Mouse (Mus musculus): ENCODE data around the gene Aldh1l1. TPM values are rescaled to one million over a fixed set of nuclear protein-coding genes. Genes with fewer than 3 reads are reported as not detected.

Gene Aldh1l1
- polyA plus RNA-seq, 1 experiment from 2014 or later, result 8.0 TPM

DNA sequence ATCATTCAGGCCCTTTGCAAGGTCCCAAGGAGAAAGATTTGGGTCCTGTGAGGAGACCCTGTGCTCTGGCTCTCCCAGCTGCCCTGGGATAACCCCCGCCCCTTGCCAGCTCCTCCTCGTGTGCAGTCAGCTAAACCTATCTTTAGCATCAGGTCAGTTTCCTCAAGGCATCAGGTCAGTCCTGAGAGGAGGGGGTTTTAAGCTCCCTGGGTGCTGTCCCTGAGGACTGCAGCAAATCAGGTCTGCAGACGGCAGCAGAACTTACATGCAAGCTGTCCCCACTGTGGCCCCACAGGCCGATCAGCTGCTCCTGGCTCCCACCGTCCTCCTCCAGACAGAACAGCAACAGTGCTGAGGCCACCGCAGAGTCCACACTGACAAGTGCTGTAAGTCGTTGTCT is 115.5 kb downstream of the Aldh1l1 start:
- Histone ChIP-seq H3K36me3 (no peaks in the 10 kb centered on the region), H3K4me3 (no peak overlapping the region), H3K27me3 (replicated peaks) (peaks cover 10% of the 10 kb centered on the region; the same call in 1 of the 2 replicates), H3K9me3 (replicated peaks) (no peaks in the 10 kb centered on the region), H3K4me2 (no peak overlapping the region), H3K9ac (no peak overlapping the region), H3K4me1 (peaks cover 43% of the 10 kb centered on the region), H3K27ac (no peak overlapping the region)
- ATAC-seq, result no peak
- WGBS (ENCODE audit: insufficient replicate concordance), result 40% methylated on average over 7 of the region's 7 CpGs

DNA sequence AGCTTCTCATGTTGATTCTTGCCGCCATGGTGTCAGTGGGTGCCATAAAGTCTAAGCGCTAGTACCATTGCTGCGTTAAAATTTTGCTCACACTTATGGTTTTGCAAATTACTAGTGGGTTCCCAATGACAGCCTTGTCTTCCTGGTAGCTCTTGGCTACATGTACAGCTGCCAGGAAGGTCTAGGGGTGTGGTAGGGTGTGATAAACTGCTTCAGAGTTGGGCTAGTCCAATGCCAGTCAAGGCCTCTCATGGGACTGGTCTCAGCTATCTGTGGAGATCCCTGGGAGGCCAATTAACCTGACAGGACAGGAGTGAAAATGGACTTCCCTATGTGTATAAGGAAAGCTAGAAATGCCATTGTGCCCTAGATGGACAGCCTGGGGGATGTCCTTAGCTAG is 116.1 kb downstream of the Aldh1l1 start:
- Histone ChIP-seq H3K36me3 (no peaks in the 10 kb centered on the region), H3K27ac (no peak overlapping the region), H3K4me2 (no peak overlapping the region), H3K9ac (no peak overlapping the region), H3K27me3 (replicated peaks) (peaks cover 6% of the 10 kb centered on the region; the same call in 1 of the 2 replicates), H3K4me1 (peaks cover 49% of the 10 kb centered on the region), H3K4me3 (no peak overlapping the region), H3K9me3 (replicated peaks) (no peaks in the 10 kb centered on the region)
- WGBS (ENCODE audit: insufficient replicate concordance), result 72% methylated on average over 3 of the region's 3 CpGs
- no peak for ATAC-seq

DNA sequence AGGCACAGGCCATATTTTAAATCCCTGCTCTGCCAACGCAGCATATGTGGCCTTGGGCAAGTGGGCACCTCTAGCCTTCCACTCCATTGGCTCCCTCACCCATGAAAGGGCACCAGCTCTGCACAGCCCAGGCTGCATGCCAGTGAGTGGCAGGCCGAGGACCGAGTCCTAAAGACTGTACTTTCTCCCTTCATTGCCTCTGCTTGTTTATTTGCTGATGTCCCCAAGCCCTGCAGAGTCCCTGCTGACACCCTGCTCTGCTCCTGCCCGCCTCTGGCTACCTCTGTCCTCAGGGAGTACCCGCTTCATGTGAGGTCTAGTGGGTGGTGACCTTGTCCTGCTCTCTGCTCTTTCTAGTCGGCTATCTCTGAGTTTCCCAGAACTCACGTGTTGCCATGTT is 116.9 kb downstream of the Aldh1l1 start:
- Histone ChIP-seq H3K36me3 (no peaks in the 10 kb centered on the region), H3K4me1 (peaks cover 57% of the 10 kb centered on the region), H3K4me3 (no peak overlapping the region), H3K27ac (no peak overlapping the region), H3K9ac (no peak overlapping the region), H3K9me3 (replicated peaks) (no peaks in the 10 kb centered on the region), H3K27me3 (replicated peaks) (peaks cover 6% of the 10 kb centered on the region; the same call in 1 of the 2 replicates), H3K4me2 (no peak overlapping the region)
- ATAC-seq, result no peak
- WGBS (ENCODE audit: insufficient replicate concordance), result 57% methylated on average over 7 of the region's 7 CpGs

DNA sequence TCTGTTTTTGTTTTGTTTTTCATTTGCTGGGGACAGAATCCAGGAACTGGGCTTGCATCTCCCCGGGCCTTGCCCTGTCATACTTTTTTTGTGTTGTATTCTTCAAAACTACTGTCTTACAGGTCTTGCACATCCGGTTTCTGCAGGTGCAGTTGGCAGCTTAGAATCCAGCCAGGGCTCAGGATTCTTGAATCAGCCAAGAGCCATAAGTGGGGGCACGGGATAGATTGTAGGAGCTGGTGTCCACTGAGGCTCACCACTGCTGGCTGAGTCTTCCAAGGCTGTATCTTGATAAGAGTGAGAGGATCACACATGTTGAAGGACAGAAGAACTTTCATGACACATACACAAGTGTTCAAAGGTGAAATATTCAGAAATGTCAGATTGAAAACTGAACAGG is 117.9 kb downstream of the Aldh1l1 start:
- Histone ChIP-seq H3K27ac (no peak overlapping the region), H3K9ac (peak overlapping the region; percentile 74; the same call in 1 of the 2 replicates), H3K27me3 (replicated peaks) (0 out of 2 replicates have a peak, but pooled peaks cover under 1% of the 10 kb centered on the region), H3K9me3 (replicated peaks) (no peaks in the 10 kb centered on the region), H3K36me3 (no peaks in the 10 kb centered on the region), H3K4me1 (peaks cover 67% of the 10 kb centered on the region), H3K4me2 (peak overlapping the region; percentile 91), H3K4me3 (peak overlapping the region; percentile 74)
- WGBS (ENCODE audit: insufficient replicate concordance), result 66% methylated on average over 3 of the region's 3 CpGs
- ATAC-seq, result no peak

DNA sequence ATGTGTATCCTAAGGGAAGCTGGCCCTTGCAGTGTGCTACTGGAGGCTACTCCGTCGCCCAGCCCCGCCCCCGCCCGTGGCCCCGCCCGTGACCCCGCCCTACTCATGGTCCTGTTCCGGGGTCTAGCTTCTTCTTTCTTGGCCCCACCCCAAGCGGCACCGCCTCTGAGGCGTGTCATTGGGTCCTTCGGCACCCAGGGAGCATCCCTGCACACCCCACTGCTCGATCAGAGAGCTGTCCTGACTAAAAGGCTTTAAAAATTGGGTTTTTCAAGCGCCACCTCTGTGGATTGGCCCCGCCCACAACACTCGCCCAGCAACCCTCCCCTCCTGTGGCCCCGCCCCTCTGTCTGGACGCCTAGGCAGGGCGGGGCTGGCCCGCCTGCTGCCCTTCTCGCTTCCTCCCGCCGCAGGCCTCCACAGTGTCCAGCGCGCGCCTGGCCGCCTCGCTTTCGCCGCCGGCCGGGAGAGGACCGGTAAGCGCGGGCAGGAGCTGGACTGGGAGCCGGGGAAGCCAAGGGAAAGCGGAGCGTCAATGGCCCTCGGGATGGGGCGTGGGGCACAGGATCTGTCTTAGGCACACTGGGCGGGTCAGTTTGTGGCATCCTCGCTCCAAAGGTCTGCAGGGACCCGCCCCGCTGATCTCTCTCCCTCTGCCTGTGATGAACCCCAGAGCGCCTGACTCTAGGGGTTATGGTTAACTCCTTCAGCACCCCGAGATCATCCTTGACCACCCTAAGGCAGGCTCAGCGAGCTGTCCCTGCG is 118.5 kb downstream of the Aldh1l1 start, which contains the start of gene Slc41a3:
TSS of gene Slc41a3 (plus strand) at position 193 of the 765 bp plus-strand sequence.
- Histone ChIP-seq H3K9me3 (replicated peaks) (no peaks in the 10 kb centered on the region), H3K36me3 (no peaks in the 10 kb centered on the region), H3K4me2 (peak within 1 kb of the TSS; percentile 91), H3K4me3 (peak within 1 kb of the TSS; percentile 74), H3K4me1 (peaks cover 73% of the 10 kb centered on the region), H3K27me3 (replicated peaks) (no peaks in the 10 kb centered on the region), H3K9ac (peak within 1 kb of the TSS; percentile 74), H3K27ac (peak within 1 kb of the TSS; percentile 87)
- 1% methylated on average over 44 of the region's 49 CpGs for whole genome bisulfite sequencing (ENCODE audit: insufficient replicate concordance)
- peak; percentile 86 for ATAC-seq

DNA sequence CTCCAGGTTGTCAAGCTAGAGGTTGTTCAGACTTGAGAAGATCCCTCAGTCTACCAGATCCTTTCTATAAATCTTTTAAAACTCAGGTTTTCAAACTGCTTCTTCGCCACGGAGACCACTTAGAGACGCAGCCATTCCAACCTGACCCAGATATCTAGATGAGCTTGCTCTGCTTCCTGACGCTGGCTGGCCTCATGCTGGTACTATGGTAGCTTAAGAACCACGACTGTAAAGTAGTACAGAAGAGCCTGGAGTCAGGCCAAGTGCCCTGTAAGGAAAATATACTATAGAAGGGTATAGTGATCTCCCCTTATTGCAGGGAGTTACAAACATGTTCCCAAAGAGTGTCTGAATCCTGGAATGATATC is 119.1 kb downstream of the Aldh1l1 start:
- peak overlapping the region; percentile 91 for H3K4me2 ChIP-seq
- H3K9me3 ChIP-seq (replicated peaks), result no peaks in the 10 kb centered on the region
- H3K4me3 ChIP-seq, result peak overlapping the region; percentile 74
- peak overlapping the region; percentile 74 for H3K9ac ChIP-seq
- 11% methylated on average over 5 of the region's 5 CpGs for WGBS (ENCODE audit: insufficient replicate concordance)
- peaks cover 79% of the 10 kb centered on the region for H3K4me1 ChIP-seq
- no peaks in the 10 kb centered on the region for H3K27me3 ChIP-seq (replicated peaks)
- peak overlapping the region; percentile 87 for H3K27ac ChIP-seq
- ATAC-seq, result no peak
- H3K36me3 ChIP-seq, result no peaks in the 10 kb centered on the region

DNA sequence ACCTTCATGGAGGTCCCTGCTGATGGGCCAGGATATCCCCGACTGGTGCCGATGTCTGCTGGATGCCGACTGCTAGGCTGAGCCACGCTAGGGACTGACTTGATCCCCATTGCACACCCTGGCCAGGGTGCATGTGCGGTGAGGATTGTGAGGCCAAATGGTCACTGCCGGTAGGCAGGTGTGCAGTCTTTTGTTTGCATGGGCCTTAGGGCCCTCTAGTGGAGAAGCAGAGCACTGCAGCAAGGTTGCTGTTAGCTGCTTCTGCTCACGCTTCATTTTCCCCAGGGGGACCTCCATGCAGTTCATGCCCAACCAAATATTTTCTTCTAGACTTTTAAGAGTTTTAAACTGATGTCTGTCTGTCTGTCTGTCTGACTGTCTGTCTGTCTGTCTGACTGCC is 120.3 kb downstream of the Aldh1l1 start:
- 21% methylated on average over 7 of the region's 7 CpGs for WGBS (ENCODE audit: insufficient replicate concordance)
- Histone ChIP-seq H3K36me3 (no peaks in the 10 kb centered on the region), H3K27me3 (replicated peaks) (no peaks in the 10 kb centered on the region), H3K4me3 (no peak overlapping the region), H3K27ac (peak overlapping the region; percentile 79), H3K4me2 (peak overlapping the region; percentile 91), H3K4me1 (peaks cover 90% of the 10 kb centered on the region), H3K9me3 (replicated peaks) (no peaks in the 10 kb centered on the region), H3K9ac (no peak overlapping the region; the same call in 1 of the 2 replicates)
- ATAC-seq, result no peak

DNA sequence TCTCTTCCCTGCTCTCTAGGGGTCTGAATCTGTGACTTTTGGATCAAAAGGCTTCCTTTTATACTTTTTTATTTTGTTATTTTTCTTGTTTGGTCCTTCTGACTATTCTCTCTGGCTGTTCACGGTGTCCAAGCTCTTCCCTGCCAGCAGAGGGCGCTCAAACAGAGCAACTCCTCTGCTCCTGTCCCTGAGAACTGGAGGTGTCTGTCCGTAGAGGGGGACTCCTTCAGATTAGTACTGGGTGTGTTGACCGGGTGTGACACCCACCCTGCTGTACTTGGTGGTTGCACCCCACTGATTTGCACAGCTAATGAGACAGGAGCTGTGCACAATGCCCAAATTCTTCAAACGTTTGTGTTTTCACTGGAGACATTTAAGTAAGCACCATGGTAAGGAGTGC is 121.0 kb downstream of the Aldh1l1 start:
- peak overlapping the region; percentile 42; the same call in 1 of the 2 replicates for H3K9ac ChIP-seq
- H3K27ac ChIP-seq, result peak overlapping the region; percentile 79
- peak overlapping the region; percentile 91 for H3K4me2 ChIP-seq
- 12% methylated on average over 5 of the region's 5 CpGs for WGBS (ENCODE audit: insufficient replicate concordance)
- H3K36me3 ChIP-seq, result no peaks in the 10 kb centered on the region
- no peak overlapping the region for H3K4me3 ChIP-seq
- no peaks in the 10 kb centered on the region for H3K9me3 ChIP-seq (replicated peaks)
- H3K4me1 ChIP-seq, result peaks cover 87% of the 10 kb centered on the region
- no peaks in the 10 kb centered on the region for H3K27me3 ChIP-seq (replicated peaks)
- no peak for ATAC-seq

DNA sequence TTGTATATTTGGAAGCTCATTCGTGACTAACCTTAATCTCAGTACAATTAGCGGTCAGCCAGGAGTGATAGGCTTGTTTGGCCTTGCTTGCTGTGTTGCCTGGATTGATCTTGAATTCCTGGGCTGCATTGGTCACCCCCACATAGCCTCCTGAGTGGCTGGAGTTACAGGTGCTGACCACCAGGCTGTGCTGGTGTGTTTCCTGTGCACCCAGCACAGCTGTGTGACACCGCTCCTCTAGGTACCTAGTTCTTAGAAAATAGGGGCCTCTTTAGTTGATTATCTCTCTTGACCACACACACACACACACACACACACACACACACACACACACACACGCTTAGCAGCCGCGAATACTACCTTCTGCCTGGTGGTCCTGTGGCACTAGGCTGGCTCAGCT is 122.0 kb downstream of the Aldh1l1 start:
- peak overlapping the region; percentile 79 for H3K27ac ChIP-seq
- no peaks in the 10 kb centered on the region for H3K36me3 ChIP-seq
- H3K9ac ChIP-seq, result peak overlapping the region; percentile 52
- no peaks in the 10 kb centered on the region for H3K9me3 ChIP-seq (replicated peaks)
- H3K27me3 ChIP-seq (replicated peaks), result no peaks in the 10 kb centered on the region
- peak overlapping the region; percentile 41 for H3K4me2 ChIP-seq
- 18% methylated on average over 6 of the region's 6 CpGs for WGBS (ENCODE audit: insufficient replicate concordance)
- ATAC-seq, result peak; percentile 77
- peaks cover 85% of the 10 kb centered on the region for H3K4me1 ChIP-seq
- no peak overlapping the region for H3K4me3 ChIP-seq

DNA sequence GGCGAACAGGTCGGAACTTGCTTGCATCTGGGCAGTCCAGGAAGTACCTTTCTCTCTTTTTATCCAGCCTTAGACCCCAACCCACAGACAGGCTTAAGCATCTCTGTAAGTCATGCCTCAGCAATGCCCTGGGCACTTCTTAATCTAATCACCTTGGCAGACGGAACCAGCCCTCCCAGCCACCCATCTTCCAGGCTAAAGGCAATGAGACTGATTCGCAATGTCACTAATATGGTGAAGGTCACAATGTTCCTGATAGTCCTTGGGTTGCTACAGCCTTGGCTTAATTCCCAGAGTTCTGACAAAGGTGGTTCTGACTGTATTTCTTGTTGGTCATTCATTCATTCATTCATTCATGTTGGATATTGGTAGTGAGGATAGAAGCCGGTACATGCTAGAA is 124.0 kb downstream of the Aldh1l1 start:
- no peak overlapping the region; the same call in 1 of the 2 replicates for H3K27ac ChIP-seq
- WGBS (ENCODE audit: insufficient replicate concordance), result 86% methylated on average over 5 of the region's 5 CpGs
- no peak overlapping the region for H3K4me2 ChIP-seq
- no peak overlapping the region for H3K4me3 ChIP-seq
- no peak for ATAC-seq
- H3K4me1 ChIP-seq, result peaks cover 81% of the 10 kb centered on the region
- H3K36me3 ChIP-seq, result no peaks in the 10 kb centered on the region
- H3K27me3 ChIP-seq (replicated peaks), result no peaks in the 10 kb centered on the region
- H3K9me3 ChIP-seq (replicated peaks), result no peaks in the 10 kb centered on the region
- H3K9ac ChIP-seq, result no peak overlapping the region

DNA sequence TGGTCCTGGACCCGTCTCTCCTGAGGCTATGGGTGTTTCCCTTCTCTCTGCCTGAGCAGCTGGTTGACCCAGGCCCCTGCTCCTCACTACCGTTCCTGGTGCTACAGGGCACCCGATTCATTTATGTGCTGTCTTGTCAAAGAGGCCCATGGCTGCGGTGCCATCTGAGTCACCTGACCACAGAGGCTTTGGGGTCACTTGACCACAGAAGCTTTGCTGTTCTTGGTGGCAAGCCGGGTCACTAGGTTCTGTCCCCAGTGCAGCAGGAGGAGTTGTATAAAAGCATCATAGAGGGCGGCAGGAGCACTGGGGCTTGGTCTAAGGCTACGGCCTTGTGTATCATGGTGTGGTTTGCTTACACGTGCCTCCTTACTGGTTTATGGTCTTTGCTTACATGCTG is 127.0 kb downstream of the Aldh1l1 start:
- H3K27ac ChIP-seq, result peak overlapping the region; percentile 15; the same call in 1 of the 2 replicates

DNA sequence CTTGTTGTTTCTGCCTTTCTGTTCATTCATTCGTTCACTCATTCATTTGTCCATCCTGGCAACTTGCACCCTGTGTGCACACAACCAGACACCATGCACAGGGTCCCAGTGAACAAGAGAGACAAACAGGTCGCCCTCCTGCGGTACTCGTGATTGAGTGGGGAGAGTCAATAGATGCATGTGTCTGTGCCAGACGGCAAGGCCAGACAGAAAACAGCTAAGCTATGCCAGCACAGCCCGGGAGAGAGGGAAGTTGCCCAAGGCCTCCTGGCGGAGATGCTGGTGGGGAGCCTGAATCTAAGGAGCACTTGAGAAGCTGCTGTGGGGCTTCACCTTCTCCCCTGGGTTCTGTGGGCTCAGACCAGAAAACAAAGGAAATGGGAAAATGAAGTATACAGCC is 129.1 kb downstream of the Aldh1l1 start:
- ATAC-seq, result no peak
- 81% methylated on average over 7 of the region's 7 CpGs for WGBS (ENCODE audit: insufficient replicate concordance)
- H3K4me2 ChIP-seq, result no peak overlapping the region
- no peaks in the 10 kb centered on the region for H3K36me3 ChIP-seq
- H3K4me3 ChIP-seq, result no peak overlapping the region
- H3K27me3 ChIP-seq (replicated peaks), result no peaks in the 10 kb centered on the region
- no peak overlapping the region for H3K9ac ChIP-seq
- peaks cover 81% of the 10 kb centered on the region for H3K4me1 ChIP-seq
- peak overlapping the region; percentile 38; the same call in 1 of the 2 replicates for H3K27ac ChIP-seq
- no peaks in the 10 kb centered on the region for H3K9me3 ChIP-seq (replicated peaks)

More for the DNA sequence above, 127.0 kb downstream of the Aldh1l1 start:
- ATAC-seq, result no peak
- Histone ChIP-seq H3K4me2 (no peak overlapping the region), H3K4me3 (no peak overlapping the region), H3K36me3 (no peaks in the 10 kb centered on the region), H3K4me1 (peaks cover 81% of the 10 kb centered on the region), H3K27me3 (replicated peaks) (no peaks in the 10 kb centered on the region), H3K9me3 (replicated peaks) (no peaks in the 10 kb centered on the region), H3K9ac (no peak overlapping the region)
- 64% methylated on average over 8 of the region's 8 CpGs for WGBS (ENCODE audit: insufficient replicate concordance)
